Mouse (Mus musculus) cortical plate, adult 2 months (tissue): ENCODE measurements around the gene Serpinb6b.

Experiments used
- CTCF ChIP-seq: fragments of 200-500 bp; IDR thresholded peaks from 2 replicates; pipeline ENCODE4 v1.5.1; 2011; ENCODE audit warnings: mild to moderate bottlenecking, control low read depth, low read length; ENCODE audit not compliant: insufficient read depth; ENCODE audit errors: extremely low read depth
- POLR2A ChIP-seq: fragments of 200-500 bp; IDR thresholded peaks from 2 replicates; pipeline ENCODE4 v1.6.1; 2011; ENCODE audit warnings: mild to moderate bottlenecking, low read length, control low read depth; ENCODE audit not compliant: insufficient read depth; ENCODE audit errors: extremely low read depth

- TF ChIP-seq CTCF (no peak), POLR2A (no peak)
These were observed 28.3 kb downstream of the Serpinb6b start for GRCm38 (mm10) chr13:32993152-32993893.
